Mouse (Mus musculus) erythroblast, embryonic 14.5 days (primary cell): ENCODE measurements around the gene Ccdc117.

ENCODE experiments used
- GATA1 ChIP-seq: IDR thresholded peaks from 2 replicates; pipeline ENCODE4 v1.6.1; 2012; ENCODE audit warnings: low read length, inconsistent platforms, mixed read lengths
- TAL1 ChIP-seq: IDR thresholded peaks from 3 replicates; pipeline ENCODE4 v1.6.1; 2012; ENCODE audit warnings: low read length, inconsistent platforms, mixed read lengths

DNA sequence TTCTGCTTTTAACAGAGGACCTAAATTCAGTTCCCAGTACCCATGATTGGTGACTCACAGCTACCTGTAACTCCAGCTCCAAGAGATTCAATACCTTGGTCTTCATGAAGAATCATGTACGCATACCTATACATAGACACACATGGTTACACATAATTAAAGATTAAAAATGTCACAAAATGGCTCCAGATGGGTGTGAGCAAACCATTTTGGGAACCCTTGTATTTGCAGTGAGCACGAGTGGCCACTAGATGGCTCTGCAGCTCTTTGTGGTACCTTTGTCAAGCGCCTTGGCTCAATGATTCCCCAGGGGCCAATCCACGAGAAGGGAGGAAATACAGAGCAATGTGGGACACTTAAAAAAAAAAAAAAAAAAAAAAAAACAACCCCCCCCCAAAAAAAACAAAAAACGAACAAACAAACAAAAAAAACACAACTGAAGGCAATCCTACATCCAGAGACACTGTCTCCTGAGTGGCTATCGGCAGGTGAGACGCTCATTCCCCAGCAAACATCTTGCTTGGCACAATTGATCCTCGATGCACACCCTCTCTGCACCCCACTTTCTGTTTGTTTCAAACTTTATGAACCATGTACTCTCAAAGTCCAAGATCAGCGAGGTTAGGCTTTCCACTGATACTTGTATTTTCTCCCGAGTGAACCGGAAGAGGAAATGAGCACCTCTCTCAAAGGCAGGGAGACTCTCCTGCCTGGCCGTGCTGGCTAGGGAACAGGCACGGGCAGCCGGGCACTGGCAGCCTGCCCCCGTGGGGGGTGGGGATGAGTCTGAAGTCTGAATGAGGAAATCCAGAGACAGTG, 56.6 kb downstream of the Ccdc117 start:
- TF ChIP-seq TAL1: no peak
- TF ChIP-seq GATA1: no peak
